Mouse (Mus musculus) lung, postnatal 0 days (tissue): ENCODE data around the gene Ptcd2.
A peak's percentile ranks its signal among the peaks of the same experiment; 100 is the strongest.

Source experiments
- CTCF ChIP-seq: IDR thresholded peaks from 2 replicates; pipeline ENCODE4 v1.5.1; 2016; ENCODE audit warnings: antibody characterized with exemption, mild to moderate bottlenecking
- EP300 ChIP-seq: IDR thresholded peaks from 2 replicates; pipeline ENCODE4 v1.6.1; 2016; ENCODE audit warnings: antibody characterized with exemption, mild to moderate bottlenecking, control low read depth

- TF ChIP-seq EP300: peak; percentile 60; the same call in 1 of the 2 replicates
- no peak for TF ChIP-seq CTCF
These were observed 59.9 kb downstream of the Ptcd2 start for GRCm38 (mm10) chr13:99284400-99285160.
